Mouse (Mus musculus): ENCODE measurements at regions not wholly inside any gene's neighbourhood (a gene's known extent, or its start where the extent isn't known, plus 50 kb on each side); places are given as distances from the start of the nearest gene placed in this dataset.

DNA sequence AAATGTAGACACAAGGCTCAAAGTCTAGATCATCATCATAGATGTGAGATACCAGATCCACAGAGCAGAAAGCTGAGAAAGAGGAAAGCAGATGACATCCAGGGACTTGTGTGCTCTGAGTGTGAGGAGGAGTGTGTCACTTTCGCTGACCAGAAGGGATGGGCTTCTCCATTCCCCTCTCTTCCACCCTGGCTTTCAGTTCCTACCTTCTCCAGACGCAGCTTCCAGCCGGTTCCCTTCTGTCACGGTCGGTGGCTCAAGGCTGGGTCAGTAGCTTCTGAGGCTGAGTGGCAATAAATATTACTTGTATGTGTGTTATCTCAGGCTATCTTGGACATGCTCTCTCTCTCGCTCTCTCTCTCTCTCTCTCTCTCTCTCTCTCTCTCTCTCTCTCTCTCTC lies 94.2 kb upstream of the Irf2bp2 start:
- TF ChIP-seq CTCF (IDR thresholded peaks at IDR 0.05; ENCODE audit: control insufficient read depth, insufficient read depth, low read length) = no peak
- TF ChIP-seq POLR2A (IDR thresholded peaks at IDR 0.05; ENCODE audit: borderline replicate concordance, control insufficient read depth, low read depth, low read length) = no peak

Data from bone marrow, adult 2 months (tissue).